Mouse (Mus musculus) intestine, postnatal 0 days (tissue): ENCODE results near the gene Cnih2. TPM values are rescaled to one million over a fixed set of nuclear protein-coding genes. Genes with fewer than 3 reads are reported as not detected.

Experiments used
- ATAC-seq: fragments of 200-750 bp; cut with Nextera tagmentation; 2 replicates; pipeline ENCODE4 v1.8.0; 2017; ENCODE audit warnings: mild to moderate bottlenecking, moderate TSS enrichment, moderate library complexity
- H3K27ac ChIP-seq: fragments of 300-500 bp; sonication (generic); 2 replicates; pipeline ENCODE4 v1.5.1; 2014; ENCODE audit warnings: mild to moderate bottlenecking, low read depth, low read length, moderate library complexity
- H3K27me3 ChIP-seq: fragments of 300-500 bp; sonication (generic); replicated peaks from 2 replicates; pipeline ENCODE4 v1.6.1; 2014; ENCODE audit warnings: low read length, mixed read lengths; ENCODE audit not compliant: control insufficient read depth, insufficient read depth
- H3K36me3 ChIP-seq: fragments of 300-500 bp; sonication (generic); 2 replicates; pipeline ENCODE4 v1.6.1; 2014; ENCODE audit warnings: mild to moderate bottlenecking, moderate library complexity; ENCODE audit not compliant: control insufficient read depth, insufficient read depth
- H3K4me1 ChIP-seq: fragments of 300-500 bp; sonication (generic); replicated peaks from 2 replicates; pipeline ENCODE4 v1.6.1; 2014; ENCODE audit warnings: antibody characterized with exemption, low read length, mixed read lengths; ENCODE audit not compliant: control insufficient read depth, insufficient read depth
- H3K4me2 ChIP-seq: fragments of 300-500 bp; sonication (generic); replicated peaks from 2 replicates; pipeline ENCODE4 v1.6.1; 2014; ENCODE audit warnings: low read depth, mild to moderate bottlenecking, moderate library complexity
- H3K4me3 ChIP-seq: fragments of 300-500 bp; sonication (generic); 2 replicates; pipeline ENCODE4 v1.5.1; 2014; ENCODE audit warnings: low read depth, low read length
- H3K9ac ChIP-seq: fragments of 300-500 bp; sonication (generic); 2 replicates; pipeline ENCODE4 v1.6.1; 2014; ENCODE audit warnings: mild to moderate bottlenecking, low read depth, low read length
- H3K9me3 ChIP-seq: fragments of 300-500 bp; sonication (generic); 2 replicates; pipeline ENCODE4 v1.6.1; 2016; ENCODE audit warnings: mixed run types; ENCODE audit not compliant: control insufficient read depth
- CTCF ChIP-seq: sonication (generic); IDR thresholded peaks from 2 replicates; pipeline ENCODE4 v1.5.1; 2016; ENCODE audit warnings: low read depth, mild to moderate bottlenecking, control low read depth, antibody characterized with exemption, moderate library complexity
- WGBS: fragments of 180-500 bp; shearing (Covaris S2); extraction: QIAGEN DNeasy Blood & Tissue Kit; methylation state at CpG from one replicate; pipeline ENCODE4 v1.1.7; 2014; 5-methylcytosine and 5-hydroxymethylcytosine counted together
- polyA plus RNA-seq: library from polyadenylated mRNA; unstranded; fragments of >200 nt; fragmentation: Nextera tagmentation; extraction: Ambion mirVana; gene quantifications from 2 replicates; pipeline ENCODE4 v1.2.1, GENCODE M21; 2015

Cnih2 gene
- polyA plus RNA-seq = 5.6 and 5.8 TPM in 2 replicates

- WGBS = 8% methylated on average over 33 of the region's 48 CpGs
Measured at GRCm38 (mm10) chr19:5098363-5099143, at the start of gene Cnih2. Gene Cnih2, minus strand, starts transcription at chr19:5098521.

GRCm38 (mm10) chr19:5139640-5140039 lies 41.3 kb upstream of the Cnih2 start:
- Histone ChIP-seq H3K9ac (no peak overlapping the region), H3K36me3 (peaks cover 24% of the 10 kb centered on the region), H3K4me3 (no peak overlapping the region), H3K27me3 (no peaks in the 10 kb centered on the region), H3K4me2 (no peak overlapping the region), H3K4me1 (no peaks in the 10 kb centered on the region), H3K27ac (no peak overlapping the region), H3K9me3 (no peaks in the 10 kb centered on the region)
- no peak for ATAC-seq
- peak; percentile 80 for TF ChIP-seq CTCF
- 5% methylated on average over 2 of the region's 2 CpGs for WGBS

More at GRCm38 (mm10) chr19:5098363-5099143, at the start of gene Cnih2:
- H3K4me2 ChIP-seq = peak within 1 kb of the TSS; percentile 89
- H3K27ac ChIP-seq = no peak within 1 kb of the TSS
- peaks cover 9% of the 10 kb centered on the region for H3K4me1 ChIP-seq
- H3K9me3 ChIP-seq = no peaks in the 10 kb centered on the region
- peak within 1 kb of the TSS; percentile 38 for H3K4me3 ChIP-seq
- peaks cover 47% of the 10 kb centered on the region for H3K36me3 ChIP-seq
- no peak; the same call in 1 of the 2 replicates for ATAC-seq
- H3K9ac ChIP-seq = peak within 1 kb of the TSS; percentile 57
- TF ChIP-seq CTCF = no peak
- 0 out of 2 replicates have a peak, but pooled peaks cover 3% of the 10 kb centered on the region for H3K27me3 ChIP-seq

- Histone ChIP-seq H3K27me3 (no peaks in the 10 kb centered on the region), H3K9me3 (no peaks in the 10 kb centered on the region), H3K9ac (no peak overlapping the region), H3K4me3 (no peak overlapping the region), H3K4me2 (no peak overlapping the region), H3K27ac (no peak overlapping the region), H3K4me1 (no peaks in the 10 kb centered on the region), H3K36me3 (peaks cover 18% of the 10 kb centered on the region)
- WGBS = 54% methylated on average over 4 of the region's 4 CpGs
- no peak for TF ChIP-seq CTCF
- ATAC-seq = peak; percentile 63
Measured at GRCm38 (mm10) chr19:5131237-5131636, 32.9 kb upstream of the Cnih2 start.

- H3K4me2 ChIP-seq = no peak overlapping the region
- 44% methylated on average over 1 of the region's 1 CpGs for WGBS
- H3K27ac ChIP-seq = no peak overlapping the region
- H3K36me3 ChIP-seq = peaks cover 12% of the 10 kb centered on the region
- no peaks in the 10 kb centered on the region for H3K9me3 ChIP-seq
- H3K4me1 ChIP-seq = no peaks in the 10 kb centered on the region
- ATAC-seq = no peak
- no peak overlapping the region for H3K4me3 ChIP-seq
- TF ChIP-seq CTCF = peak; percentile 55
- H3K9ac ChIP-seq = no peak overlapping the region
- H3K27me3 ChIP-seq = no peaks in the 10 kb centered on the region
Measured at GRCm38 (mm10) chr19:5129770-5130169, 31.4 kb upstream of the Cnih2 start.

- no peak overlapping the region for H3K9ac ChIP-seq
- no peaks in the 10 kb centered on the region for H3K36me3 ChIP-seq
- H3K27ac ChIP-seq = no peak overlapping the region
- ATAC-seq = no peak
- no peaks in the 10 kb centered on the region for H3K9me3 ChIP-seq
- H3K4me2 ChIP-seq = no peak overlapping the region
- H3K4me3 ChIP-seq = no peak overlapping the region
- WGBS = 59% methylated on average over 7 of the region's 7 CpGs
- H3K27me3 ChIP-seq = no peaks in the 10 kb centered on the region
- no peaks in the 10 kb centered on the region for H3K4me1 ChIP-seq
- no peak for TF ChIP-seq CTCF
Measured at GRCm38 (mm10) chr19:5124055-5124614, 25.8 kb upstream of the Cnih2 start.

GRCm38 (mm10) chr19:5123241-5123640 lies 24.9 kb upstream of the Cnih2 start:
- TF ChIP-seq CTCF = no peak
- Histone ChIP-seq H3K4me3 (no peak overlapping the region), H3K4me2 (no peak overlapping the region), H3K27me3 (no peaks in the 10 kb centered on the region), H3K27ac (no peak overlapping the region), H3K36me3 (no peaks in the 10 kb centered on the region), H3K9ac (no peak overlapping the region), H3K9me3 (no peaks in the 10 kb centered on the region), H3K4me1 (no peaks in the 10 kb centered on the region)
- WGBS = 90% methylated on average over 3 of the region's 3 CpGs
- no peak for ATAC-seq
